Mouse (Mus musculus): ENCODE measurements around the gene Rps6kb1.
A peak's percentile ranks its signal among the peaks of the same experiment; 100 is the strongest.

The Rps6kb1 gene

DNA sequence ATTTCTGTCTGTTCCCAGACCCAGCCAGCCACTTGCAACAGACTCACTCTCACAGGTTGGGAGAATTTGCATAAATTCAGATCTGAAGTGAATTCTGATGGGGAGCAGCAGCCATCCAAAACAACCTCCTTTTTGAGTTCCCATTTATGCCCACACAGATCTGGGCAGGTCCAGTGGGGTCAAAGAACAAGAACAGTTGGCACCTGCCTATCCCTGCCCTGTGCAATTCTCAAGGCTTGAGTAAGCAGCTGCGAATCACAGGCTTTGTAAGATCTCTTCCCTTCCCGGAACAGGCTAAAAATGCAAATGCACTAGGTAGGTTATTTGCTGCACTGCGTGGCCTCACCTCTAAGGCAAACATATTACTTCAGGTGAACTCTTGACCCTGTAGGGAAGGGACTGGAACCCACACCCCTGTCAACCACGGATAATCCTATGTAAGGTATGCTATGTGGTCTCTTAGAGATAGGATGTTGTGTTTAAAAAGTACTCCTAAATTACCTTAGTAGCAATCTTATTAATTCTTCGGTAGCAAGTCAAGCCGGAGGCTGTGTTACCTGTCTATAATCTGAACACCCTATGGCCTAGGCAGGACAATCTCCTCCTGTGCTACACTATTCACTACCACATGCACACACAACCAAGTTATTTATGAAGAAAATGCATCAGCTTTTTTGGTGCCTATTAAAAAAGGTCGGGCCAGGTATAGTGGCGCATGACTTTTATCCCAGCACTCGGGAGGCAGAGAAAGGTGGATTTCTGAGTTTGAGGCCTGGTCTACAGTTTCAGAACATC lies 35.9 kb upstream of the Rps6kb1 start:
- DNase-seq: peak; percentile 41

GRCm38 (mm10) chr11:86579731-86580318 lies 35.2 kb upstream of the Rps6kb1 start:
- no peak for DNase-seq

GRCm38 (mm10) chr11:86578809-86579730 lies 34.5 kb upstream of the Rps6kb1 start:
- peak; percentile 80 for DNase-seq

- DNase-seq: no peak
Observed at GRCm38 (mm10) chr11:86578106-86578808, 33.7 kb upstream of the Rps6kb1 start.

DNA sequence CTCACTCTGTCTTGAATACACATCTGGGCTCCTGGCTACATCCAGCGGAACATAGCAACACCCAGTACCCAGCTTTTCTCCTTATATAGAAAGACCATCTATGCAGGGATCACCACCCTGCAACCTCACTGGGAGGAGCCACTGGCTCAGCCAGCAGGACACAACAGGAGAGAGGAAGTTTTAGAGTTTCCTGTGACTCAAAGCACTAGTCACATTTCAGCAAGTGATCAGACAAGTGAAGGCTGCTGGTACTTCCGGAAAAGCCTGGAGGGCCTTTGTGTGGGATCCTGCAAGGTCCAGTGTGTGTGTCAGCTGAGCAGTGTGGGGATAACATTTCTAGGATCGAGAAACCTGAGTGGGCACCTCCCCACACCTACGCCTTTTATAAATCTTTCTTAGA lies 32.6 kb upstream of the Rps6kb1 start:
- peak; percentile 45 for DNase-seq

- DNase-seq: no peak
Observed at GRCm38 (mm10) chr11:86575632-86576378, 31.2 kb upstream of the Rps6kb1 start.

DNA sequence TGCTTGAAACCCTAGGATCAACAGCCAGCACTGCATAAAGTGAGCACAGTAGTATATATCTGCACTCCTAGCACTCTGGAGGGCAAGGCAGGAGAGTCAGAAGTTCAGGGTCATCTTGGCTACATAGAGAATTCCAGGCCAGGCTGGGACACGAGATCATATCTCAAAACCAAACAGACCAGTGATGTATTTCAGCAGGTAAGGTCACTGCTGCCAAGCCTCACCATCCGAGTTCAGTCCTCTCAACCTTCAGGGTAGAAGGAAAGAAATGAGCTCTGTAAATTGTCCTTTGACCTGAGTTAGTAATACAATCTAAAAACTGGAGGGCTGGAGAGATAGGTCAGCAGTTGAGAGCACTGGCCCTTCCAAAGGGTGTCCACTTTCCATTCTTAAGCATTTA lies 29.8 kb upstream of the Rps6kb1 start:
- no peak for DNase-seq

- DNase-seq: no peak
Observed at GRCm38 (mm10) chr11:86573646-86574231, 29.1 kb upstream of the Rps6kb1 start.

GRCm38 (mm10) chr11:86572623-86573022 lies 28.0 kb upstream of the Rps6kb1 start:
- DNase-seq: no peak

GRCm38 (mm10) chr11:86571871-86572270 lies 27.3 kb upstream of the Rps6kb1 start:
- DNase-seq: no peak

DNA sequence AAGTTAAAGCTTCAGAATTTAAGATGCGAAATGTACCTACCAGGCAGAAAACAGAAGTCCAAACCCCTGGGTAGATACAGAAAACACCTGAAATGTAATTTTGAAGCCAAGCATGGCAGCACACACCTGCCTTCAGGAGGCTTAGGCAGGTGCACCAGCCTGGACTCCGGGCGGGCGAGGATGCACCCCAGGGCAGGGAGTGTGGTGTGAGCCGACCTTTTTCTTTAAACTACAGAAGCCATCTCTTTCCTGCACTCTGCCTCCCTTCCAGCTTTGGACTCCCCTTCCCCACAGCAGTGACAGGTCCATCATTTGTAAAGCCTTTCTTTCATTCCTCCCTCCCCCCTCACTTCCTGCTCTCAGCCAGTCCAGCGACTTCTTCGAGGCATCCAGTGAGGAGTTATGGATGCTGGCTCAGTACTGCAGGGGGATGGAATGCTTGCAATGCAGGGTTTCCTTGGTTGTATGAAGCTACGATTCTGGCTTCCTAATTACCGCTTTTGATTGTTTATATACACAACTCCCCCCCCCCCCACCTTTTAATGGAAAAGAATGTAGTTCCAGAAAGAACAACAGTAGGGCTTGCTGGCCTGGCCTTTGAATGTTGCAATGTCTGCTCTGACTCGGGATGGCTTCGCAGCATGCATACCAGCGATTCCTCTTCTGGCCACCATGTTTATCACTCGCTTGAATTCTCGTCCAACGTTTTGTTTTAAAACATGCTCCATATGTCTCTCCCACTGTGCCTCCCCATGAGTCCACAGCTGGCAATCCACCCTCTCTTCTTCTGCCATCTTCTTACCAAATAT lies 26.6 kb upstream of the Rps6kb1 start:
- no peak for DNase-seq

DNA sequence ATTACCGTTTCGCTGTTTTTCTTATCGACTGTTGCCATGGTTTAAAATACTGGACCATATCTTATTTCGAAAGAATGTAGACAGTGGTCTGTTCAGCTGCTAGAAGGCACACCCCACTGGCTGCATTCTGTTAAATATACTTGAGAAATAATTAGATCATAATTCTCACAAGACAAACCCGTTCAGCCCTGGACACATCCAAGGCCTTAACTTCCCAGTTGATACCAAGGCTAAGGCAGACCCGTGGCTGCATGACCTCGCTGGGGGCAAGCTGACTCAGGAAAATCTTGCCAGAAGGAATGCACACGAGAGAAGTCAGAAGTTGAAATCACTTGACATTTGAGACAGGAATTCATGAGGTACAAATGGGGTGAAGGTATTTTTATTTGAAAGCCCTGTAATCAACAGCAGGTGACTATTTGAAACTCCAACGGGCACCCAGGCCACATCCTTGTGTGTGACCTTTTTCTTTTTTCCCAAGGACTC lies 25.7 kb upstream of the Rps6kb1 start:
- no peak for DNase-seq

DNA sequence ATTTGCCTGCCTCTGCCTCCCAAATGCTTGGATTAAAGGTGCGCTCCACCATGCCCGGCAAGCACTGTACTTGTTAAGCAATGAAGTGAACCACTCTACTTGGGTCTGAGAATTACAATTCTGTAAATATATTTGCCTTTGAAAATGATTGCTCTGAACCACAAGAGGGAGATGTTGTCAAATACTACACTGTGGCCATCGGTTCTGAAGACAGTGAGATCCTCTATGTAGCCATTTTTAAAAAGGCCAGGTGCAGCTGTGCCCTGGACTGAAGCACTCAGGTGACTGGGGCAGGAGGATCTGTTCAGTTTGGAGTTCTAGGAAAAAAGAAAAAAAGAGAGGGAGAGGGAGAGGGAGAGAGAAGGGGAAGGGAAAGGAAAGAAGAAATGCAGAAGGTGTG lies 23.8 kb upstream of the Rps6kb1 start:
- no peak for DNase-seq

GRCm38 (mm10) chr11:86558258-86558657 lies 13.7 kb upstream of the Rps6kb1 start:
- no peak for DNase-seq

- DNase-seq: no peak
Observed at GRCm38 (mm10) chr11:86553525-86553924, 8.9 kb upstream of the Rps6kb1 start.

DNA sequence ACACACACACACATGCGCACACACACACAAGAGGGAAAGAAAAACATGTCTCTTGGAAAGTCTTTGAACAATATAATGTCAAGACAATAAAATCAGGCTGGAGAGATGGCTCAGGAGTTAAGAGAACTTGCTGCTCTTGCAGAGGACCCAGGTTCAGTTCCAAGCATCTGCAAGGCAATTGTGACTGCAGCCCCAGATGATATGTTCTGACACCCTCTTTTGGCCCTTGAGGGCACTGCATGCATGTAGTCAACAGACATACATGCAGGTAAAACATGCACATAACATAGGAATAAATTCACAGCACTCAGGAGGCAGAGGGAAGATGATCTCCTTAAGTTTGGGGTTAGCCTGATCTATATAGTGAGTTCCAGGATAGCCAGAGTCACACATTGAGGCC lies 2.8 kb upstream of the Rps6kb1 start:
- no peak for DNase-seq

DNA sequence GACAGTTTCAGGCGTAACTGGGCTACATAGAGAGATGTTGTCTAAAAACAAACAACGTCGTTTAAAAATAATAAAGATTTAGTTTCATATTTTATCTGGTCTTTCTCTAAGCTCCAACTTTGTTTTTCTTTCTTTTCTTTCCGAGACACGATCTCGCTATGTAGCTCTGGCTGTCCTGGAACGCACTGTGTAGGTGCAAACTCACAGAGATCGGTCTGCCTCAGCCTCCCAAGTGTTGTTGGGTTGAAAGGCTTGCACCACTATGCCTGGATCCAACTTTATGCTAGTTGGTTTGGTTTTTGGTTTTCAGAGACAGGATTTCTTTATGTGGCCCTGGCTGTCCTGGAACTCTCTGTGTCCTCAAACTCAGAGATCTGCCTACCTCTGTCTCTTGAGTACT lies 951 bp upstream of the Rps6kb1 start:
- DNase-seq: no peak

DNA sequence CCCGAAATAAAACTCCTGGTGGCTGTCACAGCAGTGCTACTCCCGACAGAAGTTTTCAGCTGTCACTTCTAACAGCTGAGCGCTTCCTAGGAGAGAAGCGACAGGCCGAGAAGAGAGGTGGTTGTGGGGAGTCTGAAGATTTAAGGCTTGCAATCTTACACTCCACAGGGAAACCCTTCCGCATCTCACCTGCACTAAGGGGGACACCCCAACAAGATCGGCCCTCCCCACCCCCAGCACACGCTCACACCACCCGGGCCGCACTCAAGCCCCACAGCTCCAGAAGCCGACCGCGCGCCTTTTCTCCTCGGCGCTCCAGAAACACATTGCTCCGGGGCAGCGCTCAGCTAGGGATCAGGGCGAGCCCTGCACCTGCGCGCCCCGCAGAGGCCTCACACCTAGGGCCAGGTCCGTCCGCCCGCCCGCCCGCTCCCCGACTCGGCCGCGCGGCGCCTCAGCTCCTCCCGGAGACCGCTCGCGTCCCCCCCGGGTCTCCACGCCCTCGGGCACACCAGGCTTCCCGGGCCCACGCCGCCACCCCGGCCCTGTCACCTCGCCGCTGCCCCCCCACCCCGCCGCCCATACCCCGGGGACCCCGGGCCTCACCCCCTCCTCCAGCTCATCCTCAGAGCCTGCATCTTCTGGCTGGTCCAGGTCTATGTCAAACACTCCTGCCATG lies 506 bp downstream of the Rps6kb1 start:
- no peak for DNase-seq

- DNase-seq: no peak
Observed at GRCm38 (mm10) chr11:86542851-86543250, 1.8 kb downstream of the Rps6kb1 start.

- DNase-seq: no peak
Observed at GRCm38 (mm10) chr11:86540476-86540845, 4.1 kb downstream of the Rps6kb1 start.

All from lung, postnatal 14 days (tissue).